Mouse (Mus musculus): ENCODE measurements around the gene Fcer1a.

GRCm38 (mm10) chr1:173192059-173192458 lies 35.0 kb downstream of the Fcer1a start:
- TF ChIP-seq CTCF (IDR thresholded peaks at IDR 0.05; ENCODE audit: low read depth) (no peak), EP300 (IDR thresholded peaks at IDR 0.05; ENCODE audit: low read depth) (no peak)

Measured in liver, embryonic 14.5 days (tissue).